Mouse (Mus musculus) lung, adult 2 months (tissue): Measurements from ENCODE around the gene Tuba1a.

Experiments
- CTCF ChIP-seq: fragments of 200-500 bp; IDR thresholded peaks from 2 replicates; pipeline ENCODE4 v1.5.1; 2011; ENCODE audit warnings: mild to moderate bottlenecking, low read length, control low read depth; ENCODE audit not compliant: insufficient read depth
- POLR2A ChIP-seq: fragments of 200-500 bp; IDR thresholded peaks from 2 replicates; pipeline ENCODE4 v1.6.1; 2011; ENCODE audit warnings: low read depth, mild to moderate bottlenecking, control low read depth, low read length, borderline replicate concordance; ENCODE audit errors: extremely low read depth

- TF ChIP-seq CTCF = peak; percentile 80
- TF ChIP-seq POLR2A = no peak
These were observed 24.8 kb downstream of the Tuba1a start for GRCm38 (mm10) chr15:98928598-98929240.
